Mouse (Mus musculus): ENCODE measurements around the gene Ifngr1.

Gene Ifngr1

DNA sequence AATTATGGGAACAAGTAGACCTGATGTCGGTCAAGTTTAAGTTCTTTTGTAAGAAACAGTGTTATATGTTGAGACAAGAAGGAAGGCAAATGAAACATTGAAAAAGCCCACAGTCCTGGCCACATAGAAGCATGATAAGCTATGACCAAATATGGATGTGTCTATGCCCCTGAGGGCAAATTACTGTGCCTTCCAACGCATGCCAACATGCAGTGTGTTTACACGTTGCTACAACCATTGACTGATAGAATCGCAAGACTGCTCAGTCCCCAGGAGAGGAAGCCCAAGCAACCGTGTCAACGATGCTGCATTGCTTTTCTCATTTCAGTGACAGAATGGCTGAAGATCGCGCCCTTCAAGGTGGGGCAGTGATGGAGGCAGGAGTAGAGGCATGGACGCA, 65.7 kb downstream of the Ifngr1 start:
- DNase-seq, result no peak
